Mouse (Mus musculus): ENCODE measurements at regions not wholly inside any gene's neighbourhood (a gene's known extent, or its start where the extent isn't known, plus 50 kb on each side); places are given as distances from the start of the nearest gene placed in this dataset.

GRCm38 (mm10) chr5:101157416-101157815 lies 311.9 kb downstream of the Gpat3 start:
- whole genome bisulfite sequencing, result 73% methylated on average over 1 of the region's 1 CpGs
- Histone ChIP-seq H3K4me3 (ENCODE audit: insufficient read depth, low read depth, low read length) (no peak overlapping the region), H3K27ac (ENCODE audit: insufficient read depth, low read depth, low read length) (no peak overlapping the region), H3K27me3 (replicated peaks; ENCODE audit: control insufficient read depth, insufficient read depth, low read length) (0 out of 2 replicates have a peak, but pooled peaks cover 1% of the 10 kb centered on the region), H3K36me3 (ENCODE audit: control insufficient read depth, insufficient read depth, low read length) (no peaks in the 10 kb centered on the region), H3K4me1 (ENCODE audit: control insufficient read depth, insufficient read depth, low read length) (no peaks in the 10 kb centered on the region)
- no peak for DNase-seq
- TF ChIP-seq POLR2A (IDR thresholded peaks at IDR 0.05; ENCODE audit: low read depth, low read length) (no peak), CTCF (conservative IDR thresholded peaks at IDR 0.05; ENCODE audit: insufficient read depth, insufficient read length, low read depth, low read length) (0 out of 2 replicates have a peak, but pooled peaks have one; percentile 11)

GRCm38 (mm10) chr5:101146345-101146744 lies 300.8 kb downstream of the Gpat3 start:
- H3K4me3 ChIP-seq (ENCODE audit: insufficient read depth, low read depth, low read length), result no peak overlapping the region
- 85% methylated on average over 3 of the region's 3 CpGs for WGBS

DNA sequence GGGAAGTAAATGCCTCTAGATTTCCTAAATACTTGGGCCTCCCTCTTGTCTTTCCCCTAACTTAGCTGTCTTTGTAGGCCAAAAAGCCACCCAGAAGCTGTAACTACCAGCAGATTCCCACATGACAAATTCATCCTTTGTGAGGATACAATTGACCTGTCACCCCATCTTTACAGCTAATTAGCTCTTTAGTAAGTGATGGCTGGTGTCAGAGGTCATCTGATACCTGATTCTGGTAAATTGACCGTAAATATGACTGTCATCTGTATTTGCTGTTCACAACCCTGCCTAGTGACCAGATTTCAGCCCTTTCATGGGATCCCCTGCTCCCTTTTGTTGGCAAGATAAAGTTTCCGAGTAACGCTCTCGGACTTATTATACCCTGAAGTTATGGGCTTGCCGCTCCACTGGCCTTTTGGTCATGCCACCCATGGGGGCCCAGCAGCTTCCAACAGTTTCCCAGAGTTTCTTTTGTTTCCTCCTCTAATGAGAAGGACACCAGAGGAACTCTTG lies 279.5 kb downstream of the Gpat3 start:
- TF ChIP-seq POLR2A (IDR thresholded peaks at IDR 0.05; ENCODE audit: low read depth, low read length) (no peak), CTCF (conservative IDR thresholded peaks at IDR 0.05; ENCODE audit: insufficient read depth, insufficient read length, low read depth, low read length) (no peak)
- no peaks in the 10 kb centered on the region for H3K27me3 ChIP-seq (replicated peaks; ENCODE audit: control insufficient read depth, insufficient read depth, low read length)
- no peak overlapping the region for H3K27ac ChIP-seq (ENCODE audit: insufficient read depth, low read depth, low read length)
- H3K4me3 ChIP-seq (ENCODE audit: insufficient read depth, low read depth, low read length), result no peak overlapping the region
- H3K36me3 ChIP-seq (ENCODE audit: control insufficient read depth, insufficient read depth, low read length), result no peaks in the 10 kb centered on the region
- 77% methylated on average over 5 of the region's 5 CpGs for WGBS
- H3K4me1 ChIP-seq (ENCODE audit: control insufficient read depth, insufficient read depth, low read length), result peaks cover 2% of the 10 kb centered on the region; the same call in 1 of the 2 replicates
- no peak for DNase-seq

More at GRCm38 (mm10) chr5:101146345-101146744, 300.8 kb downstream of the Gpat3 start:
- no peaks in the 10 kb centered on the region for H3K27me3 ChIP-seq (replicated peaks; ENCODE audit: control insufficient read depth, insufficient read depth, low read length)
- TF ChIP-seq POLR2A (IDR thresholded peaks at IDR 0.05; ENCODE audit: low read depth, low read length) (no peak), CTCF (conservative IDR thresholded peaks at IDR 0.05; ENCODE audit: insufficient read depth, insufficient read length, low read depth, low read length) (no peak)
- H3K36me3 ChIP-seq (ENCODE audit: control insufficient read depth, insufficient read depth, low read length), result no peaks in the 10 kb centered on the region
- H3K27ac ChIP-seq (ENCODE audit: insufficient read depth, low read depth, low read length), result no peak overlapping the region
- no peak for DNase-seq
- H3K4me1 ChIP-seq (ENCODE audit: control insufficient read depth, insufficient read depth, low read length), result no peaks in the 10 kb centered on the region

DNA sequence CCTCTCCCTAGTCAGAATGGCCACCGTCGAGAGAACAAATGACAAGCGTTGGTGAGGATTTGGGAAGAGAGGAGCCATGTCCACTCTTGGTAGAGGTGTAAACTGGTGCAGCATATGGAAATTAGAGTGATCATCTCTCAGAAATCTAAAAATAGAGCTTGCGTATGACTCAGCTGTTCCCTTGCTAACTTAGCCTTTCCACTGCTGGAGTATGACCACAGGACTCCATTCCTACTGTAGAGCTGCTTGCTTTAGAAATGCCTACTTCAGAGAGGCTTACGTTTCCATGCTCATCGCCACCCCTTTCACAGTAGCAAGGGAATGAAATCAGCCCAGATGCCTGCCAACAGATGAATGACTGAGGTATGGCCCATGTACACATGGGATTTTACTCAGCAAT lies 277.4 kb downstream of the Gpat3 start:
- no peak overlapping the region for H3K27ac ChIP-seq (ENCODE audit: insufficient read depth, low read depth, low read length)
- DNase-seq, result no peak

DNA sequence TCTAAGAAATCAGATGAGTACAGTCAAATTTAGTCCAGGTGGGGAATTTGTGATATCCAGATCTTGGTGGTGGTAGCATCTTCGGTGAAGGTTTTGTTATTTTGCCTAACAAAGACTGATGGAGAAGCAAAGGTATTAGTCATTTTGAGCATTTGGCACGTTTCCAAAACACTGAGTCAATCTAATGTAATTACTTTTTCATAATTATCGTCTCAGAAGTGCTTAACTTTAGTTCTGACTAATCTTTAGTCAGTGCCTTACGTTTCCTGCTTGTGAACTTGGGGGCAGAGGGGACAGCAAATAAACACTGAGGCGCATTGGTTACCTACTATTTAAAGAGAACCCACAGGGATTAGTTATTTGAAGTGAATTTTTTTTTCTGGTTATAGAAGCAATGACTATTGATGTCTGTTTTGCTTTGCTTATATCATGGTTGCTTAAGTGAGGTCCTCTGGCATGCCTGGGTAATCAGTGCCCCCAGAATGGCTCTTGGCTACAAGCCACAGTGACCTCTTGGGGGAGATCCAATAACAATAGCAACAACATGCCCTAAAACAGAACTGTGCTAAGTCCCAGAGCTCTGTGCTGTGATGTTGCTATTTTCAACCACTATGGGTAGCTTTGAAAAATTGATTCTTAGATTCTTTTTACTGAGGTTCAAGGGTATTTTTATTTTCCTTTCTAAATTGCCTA lies 275.1 kb downstream of the Gpat3 start:
- H3K4me3 ChIP-seq (ENCODE audit: insufficient read depth, low read depth, low read length), result no peak overlapping the region
- 26% methylated on average over 5 of the region's 5 CpGs for WGBS
- peaks cover 2% of the 10 kb centered on the region; the same call in 1 of the 2 replicates for H3K4me1 ChIP-seq (ENCODE audit: control insufficient read depth, insufficient read depth, low read length)
- H3K27me3 ChIP-seq (replicated peaks; ENCODE audit: control insufficient read depth, insufficient read depth, low read length), result no peaks in the 10 kb centered on the region
- no peaks in the 10 kb centered on the region for H3K36me3 ChIP-seq (ENCODE audit: control insufficient read depth, insufficient read depth, low read length)
- no peak overlapping the region for H3K27ac ChIP-seq (ENCODE audit: insufficient read depth, low read depth, low read length)
- DNase-seq, result peak; percentile 27
- TF ChIP-seq POLR2A (IDR thresholded peaks at IDR 0.05; ENCODE audit: low read depth, low read length) (no peak), CTCF (conservative IDR thresholded peaks at IDR 0.05; ENCODE audit: insufficient read depth, insufficient read length, low read depth, low read length) (no peak)

More for the DNA sequence above, 277.4 kb downstream of the Gpat3 start:
- no peak overlapping the region for H3K4me3 ChIP-seq (ENCODE audit: insufficient read depth, low read depth, low read length)
- H3K27me3 ChIP-seq (replicated peaks; ENCODE audit: control insufficient read depth, insufficient read depth, low read length), result no peaks in the 10 kb centered on the region
- H3K36me3 ChIP-seq (ENCODE audit: control insufficient read depth, insufficient read depth, low read length), result no peaks in the 10 kb centered on the region
- 95% methylated on average over 6 of the region's 6 CpGs for WGBS
- peaks cover 2% of the 10 kb centered on the region; the same call in 1 of the 2 replicates for H3K4me1 ChIP-seq (ENCODE audit: control insufficient read depth, insufficient read depth, low read length)
- TF ChIP-seq CTCF (conservative IDR thresholded peaks at IDR 0.05; ENCODE audit: insufficient read depth, insufficient read length, low read depth, low read length), result no peak
- no peak for TF ChIP-seq POLR2A (IDR thresholded peaks at IDR 0.05; ENCODE audit: low read depth, low read length)

DNA sequence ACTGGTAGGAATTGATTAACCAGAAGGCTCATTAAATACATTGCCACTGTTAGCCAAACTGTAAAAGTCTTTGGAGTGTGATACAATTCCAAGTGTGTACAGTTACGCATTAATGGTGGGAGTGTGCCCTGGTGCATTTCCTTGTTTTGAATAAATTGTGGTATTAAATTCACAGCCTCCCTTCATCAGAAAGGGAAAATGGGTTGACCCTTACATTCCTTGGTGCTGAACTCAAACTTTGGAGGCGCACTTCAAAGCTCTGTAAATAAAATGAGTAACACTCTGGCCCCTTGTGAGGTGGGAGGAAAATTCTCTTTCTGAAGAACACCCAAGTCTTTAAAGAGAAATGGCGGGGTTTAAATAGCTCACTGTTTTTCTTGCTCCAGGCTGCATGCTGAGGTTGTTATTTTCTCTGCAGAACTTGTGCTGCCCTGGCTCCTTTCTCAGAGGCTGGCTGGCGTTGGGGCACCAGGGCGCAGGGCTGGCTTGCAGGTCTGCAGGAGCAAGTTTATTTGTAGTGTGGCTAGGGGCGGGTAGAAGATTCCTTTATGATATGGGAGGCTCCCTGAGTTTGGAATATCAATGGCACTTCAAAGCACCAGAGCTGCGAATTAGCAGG lies 266.7 kb downstream of the Gpat3 start:
- DNase-seq, result peak; percentile 21
- TF ChIP-seq POLR2A (IDR thresholded peaks at IDR 0.05; ENCODE audit: low read depth, low read length) (no peak), CTCF (conservative IDR thresholded peaks at IDR 0.05; ENCODE audit: insufficient read depth, insufficient read length, low read depth, low read length) (no peak)
- H3K4me1 ChIP-seq (ENCODE audit: control insufficient read depth, insufficient read depth, low read length), result no peaks in the 10 kb centered on the region
- no peaks in the 10 kb centered on the region for H3K27me3 ChIP-seq (replicated peaks; ENCODE audit: control insufficient read depth, insufficient read depth, low read length)
- no peak overlapping the region for H3K27ac ChIP-seq (ENCODE audit: insufficient read depth, low read depth, low read length)
- 17% methylated on average over 7 of the region's 7 CpGs for WGBS
- H3K36me3 ChIP-seq (ENCODE audit: control insufficient read depth, insufficient read depth, low read length), result no peaks in the 10 kb centered on the region
- no peak overlapping the region for H3K4me3 ChIP-seq (ENCODE audit: insufficient read depth, low read depth, low read length)

DNA sequence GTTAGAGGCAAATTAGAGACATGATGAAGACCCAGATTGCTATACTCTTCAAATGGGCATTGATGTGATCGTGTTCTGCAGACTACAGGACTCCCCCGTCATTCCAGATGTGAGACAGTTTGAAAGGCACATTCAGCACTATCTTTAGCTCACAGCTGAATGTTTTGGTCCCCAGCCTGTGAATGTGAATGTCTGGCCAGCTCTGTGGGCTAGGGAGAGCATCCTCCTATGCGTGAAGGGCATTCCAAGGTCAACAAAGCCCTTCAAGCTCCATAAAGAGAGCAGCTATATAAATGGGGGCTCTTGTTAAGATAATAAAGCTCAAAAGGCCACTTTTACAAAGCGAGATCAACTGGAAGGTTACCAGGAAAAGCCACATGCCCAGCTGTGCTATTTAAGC lies 266.1 kb downstream of the Gpat3 start:
- Histone ChIP-seq H3K27me3 (replicated peaks; ENCODE audit: control insufficient read depth, insufficient read depth, low read length) (no peaks in the 10 kb centered on the region), H3K27ac (ENCODE audit: insufficient read depth, low read depth, low read length) (no peak overlapping the region), H3K36me3 (ENCODE audit: control insufficient read depth, insufficient read depth, low read length) (no peaks in the 10 kb centered on the region), H3K4me1 (ENCODE audit: control insufficient read depth, insufficient read depth, low read length) (no peaks in the 10 kb centered on the region), H3K4me3 (ENCODE audit: insufficient read depth, low read depth, low read length) (no peak overlapping the region)
- no peak for DNase-seq
- 34% methylated on average over 4 of the region's 4 CpGs for WGBS
- TF ChIP-seq CTCF (conservative IDR thresholded peaks at IDR 0.05; ENCODE audit: insufficient read depth, insufficient read length, low read depth, low read length) (no peak), POLR2A (IDR thresholded peaks at IDR 0.05; ENCODE audit: low read depth, low read length) (no peak)
